Mouse (Mus musculus): ENCODE results near the gene Wdr59.

DNA sequence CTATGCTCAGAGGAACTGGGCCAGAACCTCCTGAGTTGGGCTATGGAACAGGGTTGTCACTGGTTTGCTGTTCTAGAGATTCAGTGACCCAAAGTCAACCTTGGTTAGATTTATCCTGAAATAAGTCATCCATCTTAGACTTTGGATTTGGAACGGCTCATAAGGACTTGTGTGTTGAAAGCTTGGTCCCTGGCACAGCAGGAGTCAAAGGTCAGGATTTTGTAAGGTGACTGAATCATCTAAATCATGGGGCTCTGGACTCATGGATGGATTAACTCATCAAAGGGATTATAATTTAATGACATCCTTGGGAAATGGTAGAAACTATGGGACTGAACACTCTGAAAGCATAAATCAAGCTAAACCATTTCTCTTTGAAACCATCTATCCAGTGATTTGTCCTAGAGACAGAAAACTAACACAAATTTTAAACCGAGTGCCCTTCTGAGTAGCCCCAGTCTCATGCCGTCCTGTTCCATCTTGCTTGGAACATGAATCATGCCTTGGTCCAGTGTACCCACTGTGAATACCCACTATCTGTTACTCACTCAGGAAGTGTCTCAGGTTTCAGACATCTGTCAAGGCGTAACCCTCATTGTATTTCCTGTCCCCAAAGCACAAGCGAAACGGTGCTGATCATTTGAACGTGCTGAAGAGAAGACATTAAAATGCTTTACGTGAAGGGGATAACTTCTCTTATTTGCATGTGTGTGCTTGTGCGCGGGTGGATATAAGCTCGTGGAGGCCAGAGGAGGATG lies 86.6 kb downstream of the Wdr59 start:
- no peak for TF ChIP-seq POLR2A (IDR thresholded peaks at IDR 0.05; ENCODE audit: insufficient read depth, low read depth, low read length)
- no peak for TF ChIP-seq CTCF (IDR thresholded peaks at IDR 0.05; ENCODE audit: insufficient read depth, low read depth, low read length)
